In the genomic region with DNA sequence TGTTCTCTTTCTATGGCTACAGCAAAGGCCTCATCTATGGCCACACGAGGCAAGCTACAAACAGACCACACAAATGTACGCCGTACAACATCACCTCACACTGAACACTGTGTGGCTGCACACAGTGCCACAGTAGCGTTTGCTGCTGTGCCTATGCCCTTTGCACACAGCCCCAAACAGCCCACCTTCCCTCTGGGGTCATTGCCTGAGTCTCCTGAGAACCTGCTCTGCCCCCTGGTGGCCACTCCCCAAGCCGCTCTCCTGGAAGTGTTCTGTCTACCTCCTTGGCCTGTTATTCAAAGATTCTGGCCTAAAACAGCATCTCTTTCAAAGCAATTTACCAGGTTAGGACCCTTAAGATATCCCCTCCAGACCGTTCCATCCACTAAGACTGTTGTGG, we compare ENCODE assay signal across 8 mouse cellular contexts. TPM values are rescaled to one million over a fixed set of nuclear protein-coding genes. Genes with fewer than 3 reads are reported as not detected.
A peak's percentile ranks its signal among the peaks of the same experiment; 100 is the strongest.
DNase-seq lines count a peak whose midpoint lies in the region; ATAC-seq lines count a peak whose summit lies in the region.

No protein-coding gene starts in this region.

- H3K4me3 ChIP-seq in forebrain, embryonic 12.5 days (replicated peaks), result no peak overlapping the region
- no peak overlapping the region for H3K4me3 ChIP-seq in hindbrain, embryonic 15.5 days
- no peak overlapping the region for H3K4me3 ChIP-seq in midbrain, embryonic 12.5 days

- 0 out of 2 replicates have a peak overlapping the region, but pooled peaks have one; percentile 12 for H3K9ac ChIP-seq in forebrain, embryonic 12.5 days
- H3K9ac ChIP-seq in hindbrain, embryonic 15.5 days, result no peak overlapping the region
- no peak overlapping the region for H3K9ac ChIP-seq in midbrain, embryonic 12.5 days (replicated peaks)

- peak overlapping the region; percentile 44; the same call in 1 of the 2 replicates for H3K27ac ChIP-seq in forebrain, embryonic 12.5 days
- no peak overlapping the region for H3K27ac ChIP-seq in hindbrain, embryonic 15.5 days (replicated peaks)
- H3K27ac ChIP-seq in midbrain, embryonic 12.5 days (replicated peaks), result 0 out of 2 replicates have a peak overlapping the region, but pooled peaks have one; percentile 15

- H3K4me2 ChIP-seq in forebrain, embryonic 12.5 days, result no peak overlapping the region
- no peak overlapping the region for H3K4me2 ChIP-seq in hindbrain, embryonic 15.5 days
- H3K4me2 ChIP-seq in midbrain, embryonic 12.5 days (replicated peaks), result no peak overlapping the region

- WGBS in forebrain, embryonic 12.5 days, result 34% methylated on average over 6 of the region's 6 CpGs
- whole genome bisulfite sequencing in hindbrain, embryonic 15.5 days, result 45% methylated on average over 6 of the region's 6 CpGs
- 42% methylated on average over 6 of the region's 6 CpGs for WGBS in midbrain, embryonic 12.5 days

- peaks cover 24% of the 10 kb centered on the region for H3K4me1 ChIP-seq in forebrain, embryonic 12.5 days
- H3K4me1 ChIP-seq in hindbrain, embryonic 15.5 days (replicated peaks), result peaks cover 7% of the 10 kb centered on the region
- peaks cover 17% of the 10 kb centered on the region for H3K4me1 ChIP-seq in midbrain, embryonic 12.5 days

- peaks cover 22% of the 10 kb centered on the region for H3K36me3 ChIP-seq in forebrain, embryonic 12.5 days (replicated peaks)
- H3K36me3 ChIP-seq in hindbrain, embryonic 15.5 days, result no peaks in the 10 kb centered on the region
- peaks cover 23% of the 10 kb centered on the region for H3K36me3 ChIP-seq in midbrain, embryonic 12.5 days

- H3K27me3 ChIP-seq in forebrain, embryonic 12.5 days, result peaks cover 2% of the 10 kb centered on the region; the same call in 1 of the 2 replicates
- H3K27me3 ChIP-seq in hindbrain, embryonic 15.5 days, result no peaks in the 10 kb centered on the region
- H3K27me3 ChIP-seq in midbrain, embryonic 12.5 days, result no peaks in the 10 kb centered on the region

- DNase-seq in gastrocnemius, adult 18-20 months (ENCODE audit: low spot score), result peak; percentile 71
- DNase-seq in gastrocnemius, postnatal 25 days, result no peak
- peak; percentile 55 for DNase-seq in c-Kit-positive CD71-negative TER-119-negative erythroid progenitor cells, embryonic 14.5 days (ENCODE audit: low read depth)
- DNase-seq in left cerebral cortex, adult 18-20 months (ENCODE audit: low spot score in 2 of 2), result peak; percentile 70 to 83
- DNase-seq in spleen, postnatal 36 days (ENCODE audit: low spot score in 2 of 2), result peak; percentile 19 to 30

- H3K9me3 ChIP-seq in forebrain, embryonic 12.5 days, result no peaks in the 10 kb centered on the region
- H3K9me3 ChIP-seq in hindbrain, embryonic 15.5 days, result no peaks in the 10 kb centered on the region
- no peaks in the 10 kb centered on the region for H3K9me3 ChIP-seq in midbrain, embryonic 12.5 days

- no peak for ATAC-seq in forebrain, embryonic 12.5 days (ENCODE audit: low FRiP score)
- 0 out of 2 replicates have a peak, but pooled peaks have one; percentile 23 for ATAC-seq in hindbrain, embryonic 15.5 days (ENCODE audit: low FRiP score, low read depth)
- ATAC-seq in midbrain, embryonic 12.5 days (ENCODE audit: low FRiP score, low read depth), result peak; percentile 38; the same call in 1 of the 2 replicates

RNA-seq across cellular contexts. Expression of gene Enho, which starts 13.2 kb away (rescaled TPM):
- 10 to 100 TPM in 1 of 2 experiments, 1 to 10 TPM in 1; 8.6 to 15.3 TPM for total RNA-seq in gastrocnemius, adult 18-20 months (2021)
- 10 to 100 TPM; 12.7 to 15.7 TPM for total RNA-seq in gastrocnemius, postnatal 25 days (2021)
- 43.2 and 44.7 TPM in 2 replicates for polyA plus RNA-seq in forebrain, embryonic 12.5 days (2016; fragmentation: Nextera tagmentation; extraction: Ambion mirVana)
- 106 and 122 TPM in 2 replicates for polyA plus RNA-seq in hindbrain, embryonic 15.5 days (2015; fragmentation: Nextera tagmentation; extraction: Ambion mirVana)
- total RNA-seq in left cerebral cortex, adult 18-20 months (2021), result 10 to 100 TPM; 59.1 to 66.3 TPM
- polyA plus RNA-seq in midbrain, embryonic 12.5 days (2016; fragmentation: Nextera tagmentation; extraction: Ambion mirVana), result 59.3 and 65.4 TPM in 2 replicates

RNA-seq across cellular contexts. Expression of gene Cntfr, which starts 43.6 kb away (rescaled TPM):
- total RNA-seq in gastrocnemius, adult 18-20 months (2021), result 10 to 100 TPM; 14.4 to 47.1 TPM
- 10 to 100 TPM; 33.5 to 34.7 TPM for total RNA-seq in gastrocnemius, postnatal 25 days (2021)
- 21.9 and 28.3 TPM in 2 replicates for polyA plus RNA-seq in forebrain, embryonic 12.5 days (2016; fragmentation: Nextera tagmentation; extraction: Ambion mirVana)
- 29.1 and 33.0 TPM in 2 replicates for polyA plus RNA-seq in hindbrain, embryonic 15.5 days (2015; fragmentation: Nextera tagmentation; extraction: Ambion mirVana)
- total RNA-seq in left cerebral cortex, adult 18-20 months (2021), result 100 to 1,000 TPM; 117 to 131 TPM
- 35.0 and 43.5 TPM in 2 replicates for polyA plus RNA-seq in midbrain, embryonic 12.5 days (2016; fragmentation: Nextera tagmentation; extraction: Ambion mirVana)

RNA-seq across cellular contexts. Expression of gene Il11ra1, which starts 46.5 kb away (rescaled TPM):
- 10 to 100 TPM; 44.7 to 53.1 TPM for total RNA-seq in gastrocnemius, adult 18-20 months (2021)
- total RNA-seq in gastrocnemius, postnatal 25 days (2021), result 10 to 100 TPM; 37.2 to 42.1 TPM
- polyA plus RNA-seq in forebrain, embryonic 12.5 days (2016; fragmentation: Nextera tagmentation; extraction: Ambion mirVana), result 56.6 and 62.1 TPM in 2 replicates
- polyA plus RNA-seq in hindbrain, embryonic 15.5 days (2015; fragmentation: Nextera tagmentation; extraction: Ambion mirVana), result 39.4 and 41.6 TPM in 2 replicates
- total RNA-seq in left cerebral cortex, adult 18-20 months (2021), result 10 to 100 TPM; 37.2 to 44.3 TPM
- 63.1 and 76.5 TPM in 2 replicates for polyA plus RNA-seq in midbrain, embryonic 12.5 days (2016; fragmentation: Nextera tagmentation; extraction: Ambion mirVana)
